Mouse (Mus musculus): ENCODE measurements around the gene Nlrp3. TPM values are rescaled to one million over a fixed set of nuclear protein-coding genes. Genes with fewer than 3 reads are reported as not detected.

Nlrp3 gene
- polyA plus RNA-seq, 1 experiment from 2014 or later = 0.14 TPM

- no peak overlapping the region for H3K9ac ChIP-seq (ENCODE audit: low read depth, low read length)
Measured at GRCm38 (mm10) chr11:59514789-59515188, 26.6 kb upstream of the Nlrp3 start.

GRCm38 (mm10) chr11:59517441-59517840, 23.9 kb upstream of the Nlrp3 start:
- no peak overlapping the region for H3K4me3 ChIP-seq (ENCODE audit: low read depth, low read length)
- H3K27ac ChIP-seq (ENCODE audit: low read depth, low read length) = no peak overlapping the region
- H3K4me2 ChIP-seq (replicated peaks; ENCODE audit: low read depth) = no peak overlapping the region
- ATAC-seq = no peak
- WGBS = 97% methylated on average over 1 of the region's 1 CpGs
- no peaks in the 10 kb centered on the region for H3K4me1 ChIP-seq (replicated peaks; ENCODE audit: control insufficient read depth, insufficient read depth, low read length)
- H3K9ac ChIP-seq (ENCODE audit: low read depth, low read length) = no peak overlapping the region
- no peaks in the 10 kb centered on the region for H3K9me3 ChIP-seq (ENCODE audit: control insufficient read depth)
- no peaks in the 10 kb centered on the region for H3K36me3 ChIP-seq (ENCODE audit: control insufficient read depth, insufficient read depth)
- no peaks in the 10 kb centered on the region for H3K27me3 ChIP-seq (replicated peaks; ENCODE audit: control insufficient read depth, insufficient read depth, low read length)
- TF ChIP-seq CTCF (IDR thresholded peaks at IDR 0.05; ENCODE audit: low read depth) = no peak

More at GRCm38 (mm10) chr11:59514789-59515188, 26.6 kb upstream of the Nlrp3 start:
- no peaks in the 10 kb centered on the region; the same call in 1 of the 2 replicates for H3K36me3 ChIP-seq (ENCODE audit: control insufficient read depth, insufficient read depth)
- no peak for ATAC-seq
- H3K9me3 ChIP-seq (ENCODE audit: control insufficient read depth) = no peaks in the 10 kb centered on the region
- H3K4me2 ChIP-seq (replicated peaks; ENCODE audit: low read depth) = no peak overlapping the region
- WGBS = 45% methylated on average over 3 of the region's 3 CpGs
- H3K4me1 ChIP-seq (replicated peaks; ENCODE audit: control insufficient read depth, insufficient read depth, low read length) = no peaks in the 10 kb centered on the region
- H3K27ac ChIP-seq (ENCODE audit: low read depth, low read length) = no peak overlapping the region
- no peak overlapping the region for H3K4me3 ChIP-seq (ENCODE audit: low read depth, low read length)
- no peak for TF ChIP-seq CTCF (IDR thresholded peaks at IDR 0.05; ENCODE audit: low read depth)
- H3K27me3 ChIP-seq (replicated peaks; ENCODE audit: control insufficient read depth, insufficient read depth, low read length) = no peaks in the 10 kb centered on the region

GRCm38 (mm10) chr11:59518226-59518625, 23.1 kb upstream of the Nlrp3 start:
- Histone ChIP-seq H3K4me3 (ENCODE audit: low read depth, low read length) (no peak overlapping the region), H3K4me1 (replicated peaks; ENCODE audit: control insufficient read depth, insufficient read depth, low read length) (no peaks in the 10 kb centered on the region), H3K27ac (ENCODE audit: low read depth, low read length) (no peak overlapping the region), H3K27me3 (replicated peaks; ENCODE audit: control insufficient read depth, insufficient read depth, low read length) (no peaks in the 10 kb centered on the region), H3K9ac (ENCODE audit: low read depth, low read length) (no peak overlapping the region), H3K9me3 (ENCODE audit: control insufficient read depth) (no peaks in the 10 kb centered on the region), H3K36me3 (ENCODE audit: control insufficient read depth, insufficient read depth) (no peaks in the 10 kb centered on the region), H3K4me2 (replicated peaks; ENCODE audit: low read depth) (no peak overlapping the region)
- TF ChIP-seq CTCF (IDR thresholded peaks at IDR 0.05; ENCODE audit: low read depth) = no peak
- ATAC-seq = no peak
- 45% methylated on average over 10 of the region's 10 CpGs for WGBS

GRCm38 (mm10) chr11:59519741-59520495, 21.4 kb upstream of the Nlrp3 start:
- 60% methylated on average over 6 of the region's 6 CpGs for WGBS
- H3K9ac ChIP-seq (ENCODE audit: low read depth, low read length) = no peak overlapping the region
- H3K27me3 ChIP-seq (replicated peaks; ENCODE audit: control insufficient read depth, insufficient read depth, low read length) = no peaks in the 10 kb centered on the region
- ATAC-seq = no peak
- no peak for TF ChIP-seq CTCF (IDR thresholded peaks at IDR 0.05; ENCODE audit: low read depth)
- H3K4me2 ChIP-seq (replicated peaks; ENCODE audit: low read depth) = no peak overlapping the region
- no peak overlapping the region for H3K27ac ChIP-seq (ENCODE audit: low read depth, low read length)
- no peaks in the 10 kb centered on the region for H3K9me3 ChIP-seq (ENCODE audit: control insufficient read depth)
- no peak overlapping the region for H3K4me3 ChIP-seq (ENCODE audit: low read depth, low read length)
- H3K36me3 ChIP-seq (ENCODE audit: control insufficient read depth, insufficient read depth) = no peaks in the 10 kb centered on the region
- no peaks in the 10 kb centered on the region for H3K4me1 ChIP-seq (replicated peaks; ENCODE audit: control insufficient read depth, insufficient read depth, low read length)

- Histone ChIP-seq H3K4me1 (replicated peaks; ENCODE audit: control insufficient read depth, insufficient read depth, low read length) (no peaks in the 10 kb centered on the region), H3K27ac (ENCODE audit: low read depth, low read length) (no peak overlapping the region), H3K4me2 (replicated peaks; ENCODE audit: low read depth) (no peak overlapping the region), H3K27me3 (replicated peaks; ENCODE audit: control insufficient read depth, insufficient read depth, low read length) (no peaks in the 10 kb centered on the region), H3K4me3 (ENCODE audit: low read depth, low read length) (no peak overlapping the region), H3K9me3 (ENCODE audit: control insufficient read depth) (no peaks in the 10 kb centered on the region), H3K9ac (ENCODE audit: low read depth, low read length) (no peak overlapping the region), H3K36me3 (ENCODE audit: control insufficient read depth, insufficient read depth) (no peaks in the 10 kb centered on the region)
- TF ChIP-seq CTCF (IDR thresholded peaks at IDR 0.05; ENCODE audit: low read depth) = peak; percentile 14; the same call in 1 of the 2 replicates
- ATAC-seq = no peak
- 99% methylated on average over 2 of the region's 2 CpGs for WGBS
Measured at GRCm38 (mm10) chr11:59524150-59524549, 17.2 kb upstream of the Nlrp3 start.

GRCm38 (mm10) chr11:59525237-59525636, 16.1 kb upstream of the Nlrp3 start:
- H3K36me3 ChIP-seq (ENCODE audit: control insufficient read depth, insufficient read depth) = no peaks in the 10 kb centered on the region
- H3K4me1 ChIP-seq (replicated peaks; ENCODE audit: control insufficient read depth, insufficient read depth, low read length) = no peaks in the 10 kb centered on the region
- H3K9me3 ChIP-seq (ENCODE audit: control insufficient read depth) = no peaks in the 10 kb centered on the region
- H3K27ac ChIP-seq (ENCODE audit: low read depth, low read length) = no peak overlapping the region
- no peak overlapping the region for H3K4me3 ChIP-seq (ENCODE audit: low read depth, low read length)
- H3K4me2 ChIP-seq (replicated peaks; ENCODE audit: low read depth) = no peak overlapping the region
- WGBS = 9% methylated on average over 10 of the region's 10 CpGs
- no peaks in the 10 kb centered on the region for H3K27me3 ChIP-seq (replicated peaks; ENCODE audit: control insufficient read depth, insufficient read depth, low read length)
- peak; percentile 93 for TF ChIP-seq CTCF (IDR thresholded peaks at IDR 0.05; ENCODE audit: low read depth)
- H3K9ac ChIP-seq (ENCODE audit: low read depth, low read length) = no peak overlapping the region
- no peak for ATAC-seq

All from intestine, postnatal 0 days (tissue).